In genomic region chr9:109028421-109028820, GRCm38 (mm10) we compare ENCODE assay signal across 26 mouse cellular contexts. TPM values are rescaled to one million over a fixed set of nuclear protein-coding genes. Genes with fewer than 3 reads are reported as not detected.
"Had no signal": no experiment of that assay in that cellular context is flagged by ENCODE, and none has a peak within 500 bp of the region (broad histone marks: within the 10 kb centered on the region; RNA-seq: fewer than 3 reads in every experiment).

No protein-coding gene starts in this region.

- H3K4me2 ChIP-seq: kidney, embryonic 15.5 days; limb, embryonic 12.5 days; limb, embryonic 15.5 days; liver, embryonic 11.5 days; lung, embryonic 14.5 days; midbrain, embryonic 12.5 days; midbrain, embryonic 15.5 days; neural tube, embryonic 12.5 days; neural tube, embryonic 15.5 days had no signal

- DNase-seq: kidney, adult 11 months; kidney, adult 8-10 months; left cerebral cortex, postnatal 4 days; liver, postnatal 0 days; lung, embryonic 14.5 days; right cerebral cortex, adult 18-20 months; right cerebral cortex, postnatal 14 days; right cerebral cortex, postnatal 4 days; thymus, adult 18-20 months; thymus, postnatal 14 days had no signal

- H3K4me3 ChIP-seq: kidney, embryonic 15.5 days; limb, embryonic 12.5 days; limb, embryonic 15.5 days; midbrain, embryonic 12.5 days; midbrain, embryonic 15.5 days; neural tube, embryonic 12.5 days; neural tube, embryonic 15.5 days had no signal

- ATAC-seq: lung, postnatal 0 days; midbrain, embryonic 15.5 days had no signal

- H3K4me1 ChIP-seq: kidney, embryonic 15.5 days; limb, embryonic 12.5 days; limb, embryonic 15.5 days; midbrain, embryonic 12.5 days; midbrain, embryonic 15.5 days; neural tube, embryonic 12.5 days; neural tube, embryonic 15.5 days had no signal

- H3K9ac ChIP-seq: kidney, embryonic 15.5 days; limb, embryonic 12.5 days; limb, embryonic 15.5 days; liver, embryonic 14.5 days; liver, postnatal 0 days; lung, embryonic 14.5 days; midbrain, embryonic 12.5 days; midbrain, embryonic 15.5 days; neural tube, embryonic 12.5 days; neural tube, embryonic 15.5 days had no signal

- H3K9me3 ChIP-seq: kidney, embryonic 15.5 days; limb, embryonic 12.5 days; limb, embryonic 15.5 days; midbrain, embryonic 12.5 days; midbrain, embryonic 15.5 days; neural tube, embryonic 12.5 days; neural tube, embryonic 15.5 days had no signal

- H3K27ac ChIP-seq: kidney, embryonic 15.5 days; limb, embryonic 12.5 days; limb, embryonic 15.5 days; liver, embryonic 14.5 days; macrophage; midbrain, embryonic 12.5 days; midbrain, embryonic 15.5 days; neural tube, embryonic 12.5 days; neural tube, embryonic 15.5 days had no signal

- H3K27me3 ChIP-seq: kidney, embryonic 15.5 days; limb, embryonic 12.5 days; limb, embryonic 15.5 days; midbrain, embryonic 12.5 days; midbrain, embryonic 15.5 days; neural tube, embryonic 12.5 days; neural tube, embryonic 15.5 days had no signal

RNA-seq across cellular contexts. Expression of gene Ucn2, which starts 42.6 kb away (rescaled TPM):
- total RNA-seq: layer of hippocampus, postnatal 14 days; left cerebral cortex, postnatal 14 days; megakaryocyte, adult 5-6 weeks had no signal
- polyA plus RNA-seq: limb, embryonic 12.5 days; liver, embryonic 11.5 days; liver, postnatal 0 days; lung, embryonic 14.5 days; lung, postnatal 0 days; macrophage; midbrain, embryonic 12.5 days; midbrain, embryonic 15.5 days; neural tube, embryonic 12.5 days; neural tube, embryonic 15.5 days; stomach, embryonic 14.5 days; stomach, postnatal 0 days had no signal
